Mouse (Mus musculus) lung, adult 2 months (tissue): ENCODE results near the gene Col4a3. TPM values are rescaled to one million over a fixed set of nuclear protein-coding genes. Genes with fewer than 3 reads are reported as not detected.

Experiments
- DNase-seq: peaks from one replicate; pipeline ENCODE4 v3.0.0; 2022
- H3K4me1 ChIP-seq: fragments of 200-500 bp; 2 replicates; pipeline ENCODE4 v1.6.1; 2011; ENCODE audit warnings: low read length; ENCODE audit not compliant: control insufficient read depth, insufficient read depth
- H3K4me3 ChIP-seq: fragments of 200-500 bp; replicated peaks from 2 replicates; pipeline ENCODE3; 2011; ENCODE audit warnings: low read depth, mild to moderate bottlenecking, control low read depth, low read length; ENCODE audit errors: extremely low read depth
- CTCF ChIP-seq: fragments of 200-500 bp; IDR thresholded peaks from 2 replicates; pipeline ENCODE4 v1.5.1; 2011; ENCODE audit warnings: mild to moderate bottlenecking, low read length, control low read depth; ENCODE audit not compliant: insufficient read depth
- POLR2A ChIP-seq: fragments of 200-500 bp; IDR thresholded peaks from 2 replicates; pipeline ENCODE4 v1.6.1; 2011; ENCODE audit warnings: low read depth, mild to moderate bottlenecking, control low read depth, low read length, borderline replicate concordance; ENCODE audit errors: extremely low read depth
- WGBS: fragments of 180-500 bp; shearing (Covaris S2); methylation state at CpG from one replicate; pipeline ENCODE4 v1.1.7; 2018; 5-methylcytosine and 5-hydroxymethylcytosine counted together
- polyA plus RNA-seq: library from polyadenylated mRNA; depleted of rRNA; stranded (reverse); fragments of >200 nt; gene quantifications from 2 replicates; pipeline ENCODE4 v1.2.3, GENCODE M21; 2012

Col4a3 gene
- polyA plus RNA-seq, 1 experiment: 64.6 TPM

- H3K4me3 ChIP-seq: no peak overlapping the region
- no peak for TF ChIP-seq CTCF
- peaks cover 3% of the 10 kb centered on the region for H3K4me1 ChIP-seq
- 63% methylated on average over 7 of the region's 7 CpGs for WGBS
- no peak for DNase-seq
Measured at GRCm38 (mm10) chr1:82603198-82603950, 16.7 kb downstream of the Col4a3 start.

GRCm38 (mm10) chr1:82605347-82605746 lies 18.6 kb downstream of the Col4a3 start:
- WGBS: 76% methylated on average over 7 of the region's 7 CpGs
- TF ChIP-seq CTCF (no peak), POLR2A (no peak)
- peaks cover 6% of the 10 kb centered on the region for H3K4me1 ChIP-seq
- H3K4me3 ChIP-seq: no peak overlapping the region
- no peak for DNase-seq

- no peak for DNase-seq
- peaks cover 6% of the 10 kb centered on the region for H3K4me1 ChIP-seq
- H3K4me3 ChIP-seq: no peak overlapping the region
- 77% methylated on average over 7 of the region's 7 CpGs for WGBS
- no peak for TF ChIP-seq CTCF
- no peak for TF ChIP-seq POLR2A
Measured at GRCm38 (mm10) chr1:82605856-82606255, 19.1 kb downstream of the Col4a3 start.

GRCm38 (mm10) chr1:82608646-82609262 lies 22.0 kb downstream of the Col4a3 start:
- H3K4me3 ChIP-seq: no peak overlapping the region
- no peak for DNase-seq
- peaks cover 6% of the 10 kb centered on the region for H3K4me1 ChIP-seq
- WGBS: 23% methylated on average over 9 of the region's 9 CpGs
- TF ChIP-seq POLR2A: no peak
- no peak for TF ChIP-seq CTCF

GRCm38 (mm10) chr1:82612061-82612660 lies 25.4 kb downstream of the Col4a3 start:
- DNase-seq: no peak
- Histone ChIP-seq H3K4me1 (peaks cover 3% of the 10 kb centered on the region), H3K4me3 (no peak overlapping the region)
- 72% methylated on average over 9 of the region's 9 CpGs for WGBS
- TF ChIP-seq CTCF (no peak), POLR2A (no peak)

- TF ChIP-seq POLR2A: no peak
- no peak for TF ChIP-seq CTCF
- no peaks in the 10 kb centered on the region for H3K4me1 ChIP-seq
- no peak overlapping the region for H3K4me3 ChIP-seq
- WGBS: 59% methylated on average over 5 of the region's 5 CpGs
- DNase-seq: no peak
Measured at GRCm38 (mm10) chr1:82618001-82618400, 31.3 kb downstream of the Col4a3 start.

GRCm38 (mm10) chr1:82618592-82618991 lies 31.9 kb downstream of the Col4a3 start:
- TF ChIP-seq CTCF: no peak
- no peak for TF ChIP-seq POLR2A
- no peaks in the 10 kb centered on the region for H3K4me1 ChIP-seq
- no peak overlapping the region for H3K4me3 ChIP-seq
- DNase-seq: no peak
- 73% methylated on average over 5 of the region's 5 CpGs for WGBS

- TF ChIP-seq POLR2A: no peak
- TF ChIP-seq CTCF: no peak
- 93% methylated on average over 5 of the region's 5 CpGs for WGBS
- no peak for DNase-seq
Measured at GRCm38 (mm10) chr1:82619981-82620380, 33.3 kb downstream of the Col4a3 start.

GRCm38 (mm10) chr1:82624934-82625333 lies 38.2 kb downstream of the Col4a3 start:
- TF ChIP-seq POLR2A: no peak
- no peak for TF ChIP-seq CTCF
- Histone ChIP-seq H3K4me3 (no peak overlapping the region), H3K4me1 (no peaks in the 10 kb centered on the region)
- 80% methylated on average over 6 of the region's 6 CpGs for WGBS
- no peak for DNase-seq

More at GRCm38 (mm10) chr1:82619981-82620380, 33.3 kb downstream of the Col4a3 start:
- Histone ChIP-seq H3K4me1 (no peaks in the 10 kb centered on the region), H3K4me3 (no peak overlapping the region)

GRCm38 (mm10) chr1:82625474-82625873 lies 38.8 kb downstream of the Col4a3 start:
- WGBS: 46% methylated on average over 2 of the region's 2 CpGs
- H3K4me1 ChIP-seq: no peaks in the 10 kb centered on the region
- no peak overlapping the region for H3K4me3 ChIP-seq
- no peak for DNase-seq
- TF ChIP-seq CTCF: no peak
- TF ChIP-seq POLR2A: no peak

- no peak for DNase-seq
- 35% methylated on average over 4 of the region's 4 CpGs for WGBS
- Histone ChIP-seq H3K4me3 (no peak overlapping the region), H3K4me1 (no peaks in the 10 kb centered on the region)
- TF ChIP-seq POLR2A (no peak), CTCF (no peak)
Measured at GRCm38 (mm10) chr1:82627652-82628051, 40.9 kb downstream of the Col4a3 start.
